Mouse (Mus musculus) large intestine, adult 2 months (tissue): ENCODE results near the gene Pogk. TPM values are rescaled to one million over a fixed set of nuclear protein-coding genes. Genes with fewer than 3 reads are reported as not detected.

ENCODE experiments used
- DNase-seq: peaks from one replicate; pipeline ENCODE4 v3.0.0-alpha.2; 2012; ENCODE audit warnings: low read depth, low spot score
- WGBS: fragments of 180-500 bp; shearing (Covaris S2); methylation state at CpG from one replicate; pipeline ENCODE4 v1.1.7; 2018; 5-methylcytosine and 5-hydroxymethylcytosine counted together
- polyA plus RNA-seq: library from polyadenylated mRNA; depleted of rRNA; stranded (reverse); fragments of >200 nt; gene quantifications from 2 replicates; pipeline ENCODE4 v1.2.3, GENCODE M21; 2012; rRNA removed

The Pogk gene
- 2.2 and 3.0 TPM in 2 replicates for polyA plus RNA-seq

DNA sequence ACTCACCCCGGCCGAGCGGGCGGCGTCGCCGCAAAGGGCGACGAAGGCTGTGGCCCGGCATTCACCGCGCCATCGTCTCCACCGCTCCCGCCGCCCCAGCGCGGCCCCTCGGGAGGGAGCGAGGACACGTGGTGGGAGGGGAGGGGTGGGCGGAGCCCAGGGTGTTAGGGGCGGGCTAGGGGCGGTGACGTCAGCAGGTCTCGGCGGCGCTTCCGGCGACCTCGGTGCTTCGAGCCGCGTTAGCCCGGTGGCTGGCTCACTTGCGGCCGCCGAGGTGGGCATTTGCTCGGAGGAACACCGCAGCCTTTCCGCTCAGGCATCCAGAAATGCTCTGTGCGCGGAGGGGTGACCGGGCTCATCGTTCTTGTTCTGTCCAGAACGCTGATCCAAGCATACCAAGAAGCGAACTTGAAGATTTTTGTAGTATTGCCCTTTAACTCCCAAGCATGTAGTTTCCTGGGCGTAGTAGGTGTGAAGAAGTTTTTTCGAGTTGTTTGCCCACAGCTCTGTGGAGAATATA, at the start of gene Pogk:
Pogk (minus strand) TSS at position 163 of the 520 bp plus-strand sequence.
- DNase-seq, result peak; percentile 33

DNA sequence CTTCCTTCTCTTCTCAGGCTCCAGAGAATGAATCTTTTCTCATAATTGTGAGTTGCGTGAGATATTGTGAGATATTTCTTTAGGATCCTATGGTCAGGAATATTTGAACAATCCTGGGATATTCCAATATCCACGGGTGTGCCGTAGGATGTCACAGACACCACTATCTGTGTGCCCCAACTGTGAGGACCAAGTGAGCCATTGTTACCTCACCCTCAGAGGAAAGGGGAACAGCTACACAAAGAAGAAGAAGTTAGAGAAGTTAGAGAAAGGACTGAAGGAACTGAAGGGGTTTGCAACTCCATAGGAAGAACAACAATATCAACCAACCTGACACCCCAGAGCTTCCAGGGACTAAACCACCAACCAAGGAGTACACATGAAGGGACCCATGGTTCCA, 32.3 kb upstream of the Pogk start:
- DNase-seq, result no peak
- 93% methylated on average over 3 of the region's 3 CpGs for WGBS

More for the DNA sequence above, at the start of gene Pogk:
- WGBS, result under 1% methylated on average over 49 of the region's 49 CpGs

DNA sequence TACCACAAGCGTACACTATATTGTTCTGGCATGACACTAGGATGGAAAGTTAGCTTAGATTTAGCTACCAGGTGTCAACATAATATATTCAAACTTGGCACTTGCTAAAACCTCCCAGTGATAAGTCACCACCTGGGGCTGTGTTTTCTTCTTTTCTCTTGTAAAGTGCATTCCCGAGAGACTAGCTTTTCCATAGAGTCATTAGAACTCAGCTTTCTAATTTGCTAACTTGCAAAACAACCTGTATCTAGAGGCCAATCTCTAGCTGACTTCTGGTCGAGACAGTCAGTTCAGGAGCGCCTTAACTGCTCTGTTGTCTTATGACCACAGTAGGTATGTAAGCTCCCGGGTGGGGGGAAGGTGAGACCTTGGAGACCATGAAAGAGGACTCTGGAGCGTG, 29.8 kb upstream of the Pogk start:
- WGBS, result 57% methylated on average over 6 of the region's 6 CpGs
- no peak for DNase-seq

DNA sequence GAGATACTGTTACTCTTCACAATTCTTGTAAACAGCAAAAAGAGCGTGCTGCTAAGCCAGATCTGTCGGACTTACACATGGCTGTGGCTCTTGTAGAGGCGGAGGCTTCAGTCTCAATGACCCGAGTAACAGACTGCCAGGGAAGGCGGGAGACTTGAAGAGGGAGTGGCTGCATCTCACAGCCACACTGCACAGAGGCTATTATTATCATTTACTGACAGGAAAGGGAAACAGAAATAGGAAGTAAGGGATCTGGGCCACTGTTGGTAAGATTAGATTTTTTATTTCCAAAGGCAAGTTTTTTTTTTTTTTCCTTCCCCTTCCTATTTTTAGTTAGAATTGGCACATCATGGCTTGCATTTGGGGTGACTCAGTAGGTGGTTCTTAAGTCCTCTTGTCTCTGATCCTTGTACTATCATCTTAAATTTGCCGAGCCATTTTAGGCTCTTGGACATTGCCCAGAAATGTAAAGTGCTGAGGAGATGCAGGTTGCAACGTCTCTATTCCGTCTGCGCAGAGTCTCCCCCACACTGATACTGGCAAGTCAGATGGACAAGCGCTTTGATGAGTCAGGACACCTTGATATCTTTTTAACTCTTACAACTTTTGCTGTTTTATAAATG, 20.3 kb upstream of the Pogk start:
- WGBS, result 41% methylated on average over 10 of the region's 10 CpGs
- DNase-seq, result no peak

DNA sequence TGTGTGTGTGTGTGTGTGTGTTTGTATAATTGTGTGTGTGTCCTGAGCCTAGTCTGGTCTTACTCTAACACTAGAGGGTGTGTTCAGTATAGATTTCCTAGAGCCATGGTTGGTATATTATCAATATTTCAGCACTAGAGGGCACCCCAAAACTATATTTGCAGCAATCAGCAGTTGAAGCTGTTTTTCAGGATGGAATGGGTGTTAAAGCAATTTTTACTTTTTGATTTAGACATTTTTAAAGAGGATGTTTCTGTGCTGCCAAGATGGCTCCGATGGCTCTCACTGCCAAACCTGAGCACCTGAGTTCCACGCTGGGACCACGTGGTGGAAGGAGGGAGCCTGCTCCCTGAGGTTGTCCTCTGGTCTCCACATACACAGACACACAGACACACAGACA, 19.4 kb upstream of the Pogk start:
- no peak for DNase-seq
- WGBS, result 49% methylated on average over 3 of the region's 3 CpGs

DNA sequence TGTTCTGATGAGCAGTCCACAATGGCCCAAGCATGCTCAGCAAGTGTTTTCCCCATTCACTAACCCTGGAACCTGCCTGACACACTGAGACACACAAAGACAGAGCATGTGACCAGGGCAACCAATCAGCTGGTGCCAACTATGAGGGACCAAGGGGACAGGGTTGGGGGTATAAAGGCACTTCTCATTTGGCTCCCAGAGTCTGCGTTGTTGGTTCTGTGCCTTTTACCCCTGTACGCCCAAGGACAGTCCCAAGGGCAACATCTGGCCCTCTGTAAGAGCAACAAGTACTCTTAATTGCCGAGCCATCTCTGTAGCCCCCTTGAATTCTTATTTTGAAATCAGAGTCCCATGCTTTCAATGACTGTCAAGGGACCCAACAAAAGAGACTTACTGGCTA, 2.6 kb upstream of the Pogk start:
- 93% methylated on average over 3 of the region's 3 CpGs for WGBS
- DNase-seq, result no peak

DNA sequence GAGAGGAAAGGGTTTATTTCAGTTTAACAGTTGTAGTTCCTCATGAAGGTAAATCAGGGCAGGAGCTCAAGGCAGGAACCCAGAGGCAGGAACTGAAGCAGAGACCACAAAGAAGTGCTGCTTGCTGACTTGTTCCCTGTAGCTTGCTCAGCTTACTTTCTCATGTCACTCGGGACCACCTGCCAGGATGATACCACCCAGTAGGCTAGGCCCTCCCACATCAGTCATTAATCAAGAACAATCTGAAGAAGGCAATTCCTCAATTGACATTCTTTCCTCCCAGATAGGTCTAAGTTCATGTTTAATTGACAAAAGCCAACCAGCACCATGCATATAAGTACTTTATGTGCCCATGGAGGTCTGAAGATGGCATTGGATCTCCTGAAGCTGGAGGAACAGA, 1.9 kb upstream of the Pogk start:
- DNase-seq, result no peak
- WGBS, result 97% methylated on average over 1 of the region's 1 CpGs

DNA sequence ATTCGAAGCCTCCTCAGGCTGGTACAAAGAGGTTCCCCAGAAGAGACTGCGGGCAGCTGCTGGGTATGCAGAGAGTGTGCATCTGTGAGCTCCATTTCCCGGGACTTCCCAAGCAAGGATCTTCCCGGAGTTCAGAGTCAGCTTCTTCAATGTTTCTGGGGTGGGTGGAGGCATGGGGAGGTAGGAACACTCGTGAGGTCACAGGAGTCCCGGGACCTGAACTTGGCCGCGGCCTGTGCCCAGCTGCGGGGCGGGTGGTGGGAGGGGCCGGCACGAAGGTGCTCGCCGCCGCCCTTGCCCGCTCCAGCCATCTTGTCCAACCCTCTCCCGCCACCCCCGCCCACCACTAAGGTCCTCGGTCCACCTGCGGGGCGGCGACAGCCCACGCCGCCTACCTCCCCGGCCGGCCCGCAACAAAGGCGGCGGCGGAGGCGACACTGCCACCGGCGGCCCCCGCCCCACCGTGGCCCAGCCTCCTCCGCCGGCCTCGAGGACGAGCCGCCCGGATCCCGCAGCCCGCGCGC, 424 bp downstream of the Pogk start:
- peak; percentile 8 for DNase-seq
- under 1% methylated on average over 43 of the region's 45 CpGs for WGBS

DNA sequence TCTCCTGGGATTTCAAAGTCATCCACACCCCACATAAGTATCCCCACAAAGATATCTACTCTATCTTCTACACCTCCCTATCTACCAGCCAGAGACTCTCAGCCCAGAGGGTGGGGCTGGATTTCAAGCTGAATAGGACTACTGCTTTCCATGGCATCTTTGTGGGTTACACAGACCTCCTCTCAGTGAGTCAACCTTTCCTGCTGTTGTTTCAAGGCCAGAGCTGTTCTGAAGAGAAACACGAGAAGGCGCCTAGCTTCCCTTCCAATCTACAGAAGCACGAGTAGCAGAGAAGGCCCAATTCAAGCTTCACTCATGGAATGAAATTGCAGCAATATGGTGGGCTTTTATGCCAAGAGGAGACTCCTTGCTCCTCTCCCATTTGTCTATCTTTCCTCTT, 5.8 kb downstream of the Pogk start:
- no peak for DNase-seq
- 83% methylated on average over 3 of the region's 3 CpGs for WGBS

DNA sequence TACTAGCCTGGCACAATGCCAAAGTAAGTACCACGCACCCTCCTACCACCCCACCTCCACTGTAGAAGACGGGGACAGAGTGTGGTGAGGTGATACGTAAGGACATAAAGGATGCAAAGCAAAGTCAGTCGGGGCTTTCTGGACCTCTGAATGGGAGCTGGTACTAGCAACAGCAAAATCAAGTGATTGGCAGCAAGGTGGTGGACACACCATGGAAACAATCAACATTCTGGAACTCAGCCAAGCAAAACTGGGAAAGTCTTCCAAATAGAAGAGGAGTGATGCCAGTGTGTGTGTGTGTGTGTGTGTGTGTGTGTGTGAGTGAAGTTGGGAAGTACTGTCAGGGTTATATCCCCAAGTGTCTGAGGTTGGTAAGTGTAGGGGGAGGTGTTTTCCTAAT, 7.7 kb downstream of the Pogk start:
- no peak for DNase-seq
- 83% methylated on average over 4 of the region's 4 CpGs for WGBS

DNA sequence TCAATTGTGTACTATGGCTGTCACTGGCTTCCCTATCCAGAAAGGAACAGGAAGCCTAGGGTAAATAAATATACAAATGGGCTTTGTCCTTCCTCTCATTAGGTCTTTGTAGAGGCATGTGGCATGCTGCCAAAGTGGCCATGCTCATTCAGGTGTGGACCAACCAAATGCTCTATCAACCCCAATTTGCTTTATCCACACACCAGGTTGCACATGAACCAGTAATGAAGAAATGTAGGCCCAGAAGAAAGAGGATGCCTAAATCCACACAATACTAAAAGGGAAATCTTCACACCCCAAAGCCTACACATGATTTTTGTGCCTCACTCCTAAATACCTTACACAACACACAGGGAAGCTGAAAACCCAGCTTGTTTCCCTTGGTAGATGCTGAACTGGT, 8.2 kb downstream of the Pogk start:
- DNase-seq, result no peak

DNA sequence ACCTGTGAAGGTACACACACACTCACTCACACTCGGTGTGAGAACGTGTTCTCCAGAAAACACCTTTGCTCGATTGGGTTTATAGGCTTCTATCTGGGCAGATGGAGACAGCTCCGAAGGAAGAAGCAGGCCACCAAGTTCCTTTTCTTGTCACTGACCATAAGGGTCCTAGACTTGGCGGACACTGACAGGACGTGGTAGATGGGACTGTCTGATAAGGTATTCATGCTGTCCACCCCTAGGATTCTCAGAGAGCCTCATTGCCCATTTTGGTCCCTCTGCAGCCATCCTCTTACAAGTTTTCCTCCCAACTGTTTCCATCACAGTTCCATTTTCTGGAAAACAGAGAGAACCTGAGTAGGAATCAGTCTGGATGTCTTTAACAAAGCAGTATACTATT, 13.3 kb downstream of the Pogk start:
- no peak for DNase-seq
- 90% methylated on average over 6 of the region's 6 CpGs for WGBS

DNA sequence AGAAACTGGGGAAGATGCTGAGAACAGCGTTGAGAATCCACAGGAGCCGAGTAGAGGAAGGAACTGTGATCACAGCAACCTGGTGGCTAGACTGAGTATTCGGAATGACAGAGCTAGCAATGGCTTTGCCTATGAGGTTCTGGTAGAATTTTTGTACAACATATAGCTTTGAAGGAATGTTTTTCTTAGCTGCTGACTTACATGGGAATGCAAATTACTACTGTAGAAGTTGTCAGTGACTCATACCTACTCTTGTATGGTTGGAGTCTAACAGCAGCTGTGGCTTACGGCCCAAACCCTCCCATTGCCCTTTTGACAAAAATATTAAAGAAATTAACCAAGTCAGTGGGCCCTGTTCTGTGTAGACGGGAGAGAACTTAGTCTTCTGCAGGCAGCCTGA, 14.0 kb downstream of the Pogk start:
- no peak for DNase-seq
- 79% methylated on average over 5 of the region's 5 CpGs for whole genome bisulfite sequencing

DNA sequence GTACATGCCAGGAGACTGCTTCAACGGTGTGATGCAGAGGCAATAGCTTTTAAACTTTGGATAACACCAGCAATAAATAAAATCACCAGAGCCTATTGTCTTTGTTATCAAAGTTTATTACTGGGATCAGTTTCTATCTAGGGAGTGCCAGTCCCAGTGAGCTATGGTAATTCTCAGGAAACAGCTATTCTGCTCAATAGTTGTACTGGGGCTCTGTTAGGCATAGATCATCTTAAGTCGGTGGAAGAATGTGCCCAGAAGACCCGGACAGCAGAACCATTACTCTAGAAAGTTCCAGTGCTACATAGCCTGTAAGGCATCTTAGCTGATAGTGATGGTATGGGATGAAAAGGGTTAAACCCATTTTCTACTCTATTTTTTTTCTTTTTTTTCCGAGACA, 14.9 kb downstream of the Pogk start:
- WGBS, result 39% methylated on average over 4 of the region's 4 CpGs
- DNase-seq, result no peak

DNA sequence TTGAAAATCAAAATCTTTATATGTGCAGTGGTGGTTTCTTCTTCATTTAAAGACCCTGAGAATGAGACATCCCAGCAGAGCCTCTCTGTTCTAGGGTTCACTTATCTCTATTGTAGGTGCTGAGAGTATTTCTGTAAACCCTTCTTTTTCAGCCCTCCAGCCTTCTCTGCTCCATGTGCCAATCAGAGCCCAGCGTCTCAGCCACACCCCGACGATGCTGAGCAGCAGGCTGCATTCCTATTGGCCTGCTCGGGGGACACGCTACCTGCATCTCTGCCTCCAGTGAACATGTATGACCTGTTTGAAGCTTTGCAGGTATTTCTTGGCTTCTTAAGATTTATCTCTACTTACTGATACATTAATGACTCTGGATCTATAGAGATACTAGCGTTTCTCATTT, 18.0 kb downstream of the Pogk start:
- 95% methylated on average over 6 of the region's 6 CpGs for WGBS
- DNase-seq, result no peak

DNA sequence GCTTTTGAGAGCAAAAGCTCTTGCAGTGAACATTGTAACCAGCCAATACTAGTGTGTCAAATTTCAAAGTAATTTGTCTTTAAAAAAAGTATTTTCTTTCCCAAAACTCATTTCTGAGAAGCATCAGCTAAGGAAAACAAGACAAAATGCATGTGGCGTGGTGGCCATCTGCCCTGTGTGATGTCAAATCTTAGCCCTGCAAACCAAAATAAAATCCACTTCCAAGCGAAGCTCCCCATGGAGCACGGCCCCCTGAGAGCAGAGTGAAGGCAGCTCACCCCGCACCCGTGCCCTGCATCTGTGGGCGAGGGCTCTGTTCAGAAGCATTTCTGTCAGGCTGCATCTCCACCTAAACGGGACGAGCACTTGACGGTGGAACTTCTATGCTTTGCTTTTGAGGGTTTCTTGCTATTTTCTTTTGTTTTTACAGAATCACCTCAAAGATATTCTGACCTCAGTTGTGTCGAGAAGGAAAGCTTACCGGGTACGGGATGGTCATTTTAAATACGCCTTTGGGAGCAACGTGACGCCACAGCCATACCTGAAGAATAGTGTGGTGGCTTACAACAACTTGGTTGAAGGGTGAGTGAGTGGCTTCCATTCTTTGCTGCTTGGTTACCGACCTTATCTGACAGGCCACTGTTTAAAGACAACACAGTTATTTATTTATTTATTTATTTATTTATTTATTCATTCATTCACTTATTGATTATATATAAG, 20.1 kb downstream of the Pogk start:
- 94% methylated on average over 16 of the region's 16 CpGs for WGBS
- no peak for DNase-seq

DNA sequence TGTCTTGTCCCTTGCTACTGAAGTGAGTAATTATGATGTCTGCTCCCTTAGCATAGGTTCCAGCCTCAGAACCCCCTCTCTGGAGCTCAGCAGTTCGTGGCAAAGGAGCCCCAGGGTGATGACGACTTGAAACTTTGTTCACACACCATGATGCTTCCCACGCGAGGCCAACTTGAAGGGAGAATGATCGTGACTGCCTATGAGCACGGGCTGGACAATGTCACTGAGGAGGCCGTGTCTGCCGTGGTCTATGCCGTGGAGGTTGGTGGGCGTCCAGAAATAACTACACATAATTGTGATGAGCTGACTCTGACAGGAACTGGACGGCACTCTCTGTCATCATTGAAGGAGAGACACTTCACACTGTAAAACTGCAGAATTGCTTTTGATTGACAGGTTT, 21.2 kb downstream of the Pogk start:
- no peak for DNase-seq
- WGBS, result 92% methylated on average over 11 of the region's 11 CpGs

DNA sequence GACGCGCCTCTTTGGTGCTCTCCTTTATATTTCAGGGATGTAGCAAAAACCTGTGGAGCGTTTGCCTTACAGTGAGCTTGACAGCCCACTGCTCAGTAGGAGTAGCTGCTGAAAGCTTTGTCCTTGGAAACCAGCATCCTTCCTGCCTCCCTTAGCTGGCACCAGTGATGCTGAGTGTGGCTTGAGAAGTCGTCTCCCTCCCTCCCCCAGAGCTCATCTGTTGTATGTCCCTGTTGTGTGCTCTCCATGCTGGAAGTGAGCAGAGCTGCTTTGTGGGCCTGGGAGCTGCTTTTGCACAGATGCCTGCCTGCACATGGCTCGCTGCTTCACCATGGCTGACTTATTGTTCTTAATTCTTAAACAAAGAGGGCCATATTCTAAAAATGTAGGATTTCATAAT, 24.2 kb downstream of the Pogk start:
- WGBS, result 92% methylated on average over 5 of the region's 5 CpGs

DNA sequence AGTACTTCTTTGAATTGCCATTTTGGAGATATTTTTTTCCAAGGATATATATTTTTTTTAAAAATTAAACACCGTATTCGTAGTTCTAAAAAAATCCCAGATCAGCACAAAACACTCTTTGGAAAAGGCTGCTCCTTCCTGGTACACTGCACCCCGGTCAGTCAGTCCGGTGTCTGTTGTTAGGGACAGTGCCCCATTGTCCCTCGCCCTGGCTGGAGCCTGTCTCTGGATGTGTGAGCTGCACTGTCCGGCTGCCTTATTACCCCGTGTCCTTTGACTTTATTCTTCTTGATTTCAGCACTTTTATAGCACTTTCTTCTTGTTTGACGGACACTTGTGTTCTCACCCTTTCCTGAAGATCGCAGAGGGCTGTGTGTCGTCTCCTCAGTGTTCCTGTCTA, 25.0 kb downstream of the Pogk start:
- no peak for DNase-seq

More for the DNA sequence above, 24.2 kb downstream of the Pogk start:
- no peak for DNase-seq

DNA sequence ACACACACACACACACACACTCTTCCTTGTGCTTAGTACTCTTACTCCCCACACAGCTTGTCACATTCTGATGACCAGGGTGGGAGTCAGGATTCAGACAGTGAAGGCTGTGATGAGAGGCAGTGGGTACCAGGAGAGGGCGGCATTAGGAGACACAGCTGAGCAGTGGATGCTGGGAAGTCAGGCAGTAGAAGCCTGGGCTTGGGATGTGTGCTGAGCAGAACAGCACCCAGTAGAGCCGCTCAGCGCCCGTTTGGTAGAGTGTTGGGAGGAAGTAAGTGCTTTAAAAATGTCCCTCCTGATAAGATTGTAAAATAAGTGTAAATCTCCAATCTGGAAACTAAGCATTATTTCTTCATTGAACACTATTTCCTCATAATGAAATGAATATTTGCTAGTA, 27.0 kb downstream of the Pogk start:
- no peak for DNase-seq
- WGBS, result 85% methylated on average over 4 of the region's 4 CpGs

More for the DNA sequence above, 25.0 kb downstream of the Pogk start:
- WGBS, result 93% methylated on average over 10 of the region's 10 CpGs

DNA sequence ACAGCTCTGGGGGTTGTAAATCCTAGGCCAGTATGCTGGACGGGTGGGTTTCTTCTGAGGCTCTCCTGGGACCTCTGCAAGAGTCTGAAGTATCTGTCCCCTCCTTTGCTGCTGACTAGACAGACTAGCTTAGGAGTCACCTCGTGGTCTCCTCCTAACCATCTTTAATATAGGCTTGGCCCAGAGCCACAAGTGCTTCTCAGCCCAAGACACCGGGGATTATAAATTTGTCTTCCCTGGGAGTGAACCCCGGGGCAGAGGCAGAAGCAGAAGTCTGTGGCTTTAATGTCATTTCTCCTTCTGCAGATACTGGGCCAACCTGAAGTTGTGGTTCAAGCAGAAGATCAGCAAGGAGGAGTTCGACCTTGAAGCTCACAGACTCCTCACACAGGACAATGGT, 27.8 kb downstream of the Pogk start:
- DNase-seq, result no peak
- 44% methylated on average over 5 of the region's 5 CpGs for WGBS
